Mouse (Mus musculus) megakaryocyte, embryonic 14.5 days (primary cell): ENCODE measurements at regions not wholly inside any gene's neighbourhood (a gene's known extent, or its start where the extent isn't known, plus 50 kb on each side); places are given as distances from the start of the nearest gene placed in this dataset.

Experiments used
- FLI1 ChIP-seq: IDR thresholded peaks from 2 replicates; pipeline ENCODE4 v1.6.1; 2012; ENCODE audit warnings: low read length, inconsistent platforms, mixed read lengths
- GATA1 ChIP-seq: IDR thresholded peaks from 3 replicates; pipeline ENCODE4 v1.6.1; 2012; ENCODE audit warnings: mixed read lengths, low read length, inconsistent platforms, borderline replicate concordance

DNA sequence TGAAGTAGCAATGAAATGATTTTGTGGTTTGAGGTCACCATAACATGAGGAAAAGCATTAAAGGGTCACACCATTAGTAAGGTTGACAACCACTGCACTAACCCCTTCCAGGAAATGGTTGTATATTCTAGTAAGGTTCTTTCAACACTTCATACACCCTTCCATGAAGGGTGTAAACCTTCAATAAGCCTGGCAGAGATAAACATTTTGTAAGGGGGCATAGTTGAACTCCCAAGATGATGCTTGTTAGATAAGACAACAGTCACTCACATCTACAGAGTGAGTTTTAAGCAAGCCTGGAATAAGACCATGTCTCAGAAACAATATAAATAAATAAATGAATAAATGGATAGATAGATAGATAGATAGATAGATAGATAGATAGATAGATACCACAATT, 171.1 kb downstream of the Tmsb4x start:
- TF ChIP-seq GATA1, result no peak
- TF ChIP-seq FLI1, result no peak
